Mouse (Mus musculus): ENCODE results near the gene Cfdp1. TPM values are rescaled to one million over a fixed set of nuclear protein-coding genes. Genes with fewer than 3 reads are reported as not detected.
"Not testable (repeated sequence)": the region's sequence is repeated elsewhere in the genome, so short reads cannot be mapped to it uniquely, and the experiment has no call there.

The Cfdp1 gene
- polyA plus RNA-seq, 1 experiment from 2014 or later: 217 TPM

- not testable (repeated sequence) for H3K9me3 ChIP-seq (replicated peaks); H3K27me3 ChIP-seq; H3K27ac ChIP-seq (replicated peaks); H3K36me3 ChIP-seq; ATAC-seq (ENCODE audit: insufficient number of reproducible peaks, low FRiP score, low TSS enrichment, low read depth)
- Histone ChIP-seq H3K9ac (peak overlapping the region; percentile 83), H3K4me3 (replicated peaks) (peak overlapping the region; percentile 90), H3K4me2 (replicated peaks) (peak overlapping the region; percentile 71), H3K4me1 (peaks cover 20% of the 10 kb centered on the region)
- WGBS: 47% methylated on average over 11 of the region's 12 CpGs
These were observed 872 bp downstream of the Cfdp1 start for GRCm38 (mm10) chr8:111853219-111853618.

- H3K9ac ChIP-seq: no peak overlapping the region
- H3K4me3 ChIP-seq (replicated peaks): no peak overlapping the region
- peaks cover 26% of the 10 kb centered on the region for H3K36me3 ChIP-seq
- ATAC-seq (ENCODE audit: insufficient number of reproducible peaks, low FRiP score, low TSS enrichment, low read depth): no peak
- 0 out of 2 replicates have a peak, but pooled peaks cover 8% of the 10 kb centered on the region for H3K4me1 ChIP-seq
- H3K27me3 ChIP-seq: no peaks in the 10 kb centered on the region
- no peak overlapping the region for H3K27ac ChIP-seq (replicated peaks)
- 91% methylated on average over 6 of the region's 6 CpGs for WGBS
- no peak overlapping the region for H3K4me2 ChIP-seq (replicated peaks)
- H3K9me3 ChIP-seq (replicated peaks): no peaks in the 10 kb centered on the region
These were observed 7.3 kb downstream of the Cfdp1 start for GRCm38 (mm10) chr8:111846746-111847145.

GRCm38 (mm10) chr8:111835540-111835939, 18.6 kb downstream of the Cfdp1 start:
- peaks cover 13% of the 10 kb centered on the region; the same call in 1 of the 2 replicates for H3K4me1 ChIP-seq
- ATAC-seq (ENCODE audit: insufficient number of reproducible peaks, low FRiP score, low TSS enrichment, low read depth): no peak
- no peaks in the 10 kb centered on the region for H3K27me3 ChIP-seq
- H3K36me3 ChIP-seq: peaks cover 45% of the 10 kb centered on the region
- 53% methylated on average over 1 of the region's 1 CpGs for WGBS
- H3K9ac ChIP-seq: no peak overlapping the region
- no peak overlapping the region for H3K4me3 ChIP-seq (replicated peaks)
- H3K4me2 ChIP-seq (replicated peaks): no peak overlapping the region
- H3K9me3 ChIP-seq (replicated peaks): no peaks in the 10 kb centered on the region
- no peak overlapping the region for H3K27ac ChIP-seq (replicated peaks)

GRCm38 (mm10) chr8:111834011-111834410, 20.1 kb downstream of the Cfdp1 start:
- no peaks in the 10 kb centered on the region for H3K9me3 ChIP-seq (replicated peaks)
- ATAC-seq (ENCODE audit: insufficient number of reproducible peaks, low FRiP score, low TSS enrichment, low read depth): no peak
- peaks cover 45% of the 10 kb centered on the region for H3K36me3 ChIP-seq
- 37% methylated on average over 6 of the region's 6 CpGs for WGBS
- H3K4me3 ChIP-seq (replicated peaks): no peak overlapping the region
- H3K4me1 ChIP-seq: peaks cover 19% of the 10 kb centered on the region
- no peak overlapping the region for H3K4me2 ChIP-seq (replicated peaks)
- H3K9ac ChIP-seq: no peak overlapping the region
- H3K27ac ChIP-seq (replicated peaks): peak overlapping the region; percentile 35; the same call in 1 of the 2 replicates
- H3K27me3 ChIP-seq: no peaks in the 10 kb centered on the region

GRCm38 (mm10) chr8:111832983-111833382, 21.1 kb downstream of the Cfdp1 start:
- no peak for ATAC-seq (ENCODE audit: insufficient number of reproducible peaks, low FRiP score, low TSS enrichment, low read depth)
- Histone ChIP-seq H3K4me1 (peaks cover 19% of the 10 kb centered on the region), H3K27ac (replicated peaks) (no peak overlapping the region), H3K27me3 (no peaks in the 10 kb centered on the region), H3K9me3 (replicated peaks) (no peaks in the 10 kb centered on the region), H3K36me3 (peaks cover 41% of the 10 kb centered on the region), H3K4me3 (replicated peaks) (no peak overlapping the region), H3K9ac (no peak overlapping the region), H3K4me2 (replicated peaks) (no peak overlapping the region)
- 58% methylated on average over 5 of the region's 5 CpGs for WGBS

GRCm38 (mm10) chr8:111831996-111832395, 22.1 kb downstream of the Cfdp1 start:
- no peak overlapping the region; the same call in 1 of the 2 replicates for H3K27ac ChIP-seq (replicated peaks)
- H3K4me3 ChIP-seq (replicated peaks): no peak overlapping the region
- no peak for ATAC-seq (ENCODE audit: insufficient number of reproducible peaks, low FRiP score, low TSS enrichment, low read depth)
- H3K9ac ChIP-seq: no peak overlapping the region
- no peak overlapping the region for H3K4me2 ChIP-seq (replicated peaks)
- WGBS: 43% methylated on average over 4 of the region's 4 CpGs
- H3K27me3 ChIP-seq: no peaks in the 10 kb centered on the region
- no peaks in the 10 kb centered on the region for H3K9me3 ChIP-seq (replicated peaks)
- peaks cover 19% of the 10 kb centered on the region for H3K4me1 ChIP-seq
- peaks cover 33% of the 10 kb centered on the region; the same call in 1 of the 2 replicates for H3K36me3 ChIP-seq

- 0 out of 2 replicates have a peak, but pooled peaks have one; percentile 43 for ATAC-seq (ENCODE audit: insufficient number of reproducible peaks, low FRiP score, low TSS enrichment, low read depth)
- no peaks in the 10 kb centered on the region for H3K27me3 ChIP-seq
- H3K9me3 ChIP-seq (replicated peaks): no peaks in the 10 kb centered on the region
- no peak overlapping the region for H3K9ac ChIP-seq
- peaks cover 14% of the 10 kb centered on the region for H3K4me1 ChIP-seq
- 48% methylated on average over 6 of the region's 6 CpGs for WGBS
- no peak overlapping the region for H3K4me3 ChIP-seq (replicated peaks)
- no peak overlapping the region for H3K4me2 ChIP-seq (replicated peaks)
- peaks cover 38% of the 10 kb centered on the region; the same call in 1 of the 2 replicates for H3K36me3 ChIP-seq
- peak overlapping the region; percentile 73 for H3K27ac ChIP-seq (replicated peaks)
These were observed 25.5 kb downstream of the Cfdp1 start for GRCm38 (mm10) chr8:111828595-111828994.

GRCm38 (mm10) chr8:111825219-111825618, 28.9 kb downstream of the Cfdp1 start:
- Histone ChIP-seq H3K9ac (no peak overlapping the region), H3K4me1 (peaks cover 5% of the 10 kb centered on the region; the same call in 1 of the 2 replicates), H3K4me2 (replicated peaks) (no peak overlapping the region), H3K27ac (replicated peaks) (no peak overlapping the region), H3K4me3 (replicated peaks) (no peak overlapping the region), H3K27me3 (no peaks in the 10 kb centered on the region), H3K9me3 (replicated peaks) (no peaks in the 10 kb centered on the region), H3K36me3 (peaks cover 45% of the 10 kb centered on the region)
- WGBS: 67% methylated on average over 6 of the region's 6 CpGs
- ATAC-seq (ENCODE audit: insufficient number of reproducible peaks, low FRiP score, low TSS enrichment, low read depth): no peak

- H3K36me3 ChIP-seq: peaks cover 43% of the 10 kb centered on the region
- H3K9ac ChIP-seq: no peak overlapping the region
- H3K27ac ChIP-seq (replicated peaks): no peak overlapping the region
- H3K4me1 ChIP-seq: peaks cover 2% of the 10 kb centered on the region; the same call in 1 of the 2 replicates
- H3K27me3 ChIP-seq: no peaks in the 10 kb centered on the region
- ATAC-seq (ENCODE audit: insufficient number of reproducible peaks, low FRiP score, low TSS enrichment, low read depth): no peak
- no peaks in the 10 kb centered on the region for H3K9me3 ChIP-seq (replicated peaks)
- WGBS: 91% methylated on average over 5 of the region's 5 CpGs
- no peak overlapping the region for H3K4me2 ChIP-seq (replicated peaks)
- no peak overlapping the region for H3K4me3 ChIP-seq (replicated peaks)
These were observed 29.8 kb downstream of the Cfdp1 start for GRCm38 (mm10) chr8:111824334-111824733.

- peaks cover 36% of the 10 kb centered on the region for H3K36me3 ChIP-seq
These were observed 32.9 kb downstream of the Cfdp1 start for GRCm38 (mm10) chr8:111821199-111821598.

GRCm38 (mm10) chr8:111820691-111821090, 33.4 kb downstream of the Cfdp1 start:
- H3K9ac ChIP-seq: no peak overlapping the region
- H3K9me3 ChIP-seq (replicated peaks): no peaks in the 10 kb centered on the region
- H3K4me1 ChIP-seq: 0 out of 2 replicates have a peak, but pooled peaks cover 6% of the 10 kb centered on the region
- H3K4me2 ChIP-seq (replicated peaks): no peak overlapping the region
- no peak overlapping the region for H3K4me3 ChIP-seq (replicated peaks)
- H3K27ac ChIP-seq (replicated peaks): 0 out of 2 replicates have a peak overlapping the region, but pooled peaks have one; percentile 53
- peaks cover 37% of the 10 kb centered on the region for H3K36me3 ChIP-seq
- no peak for ATAC-seq (ENCODE audit: insufficient number of reproducible peaks, low FRiP score, low TSS enrichment, low read depth)
- H3K27me3 ChIP-seq: no peaks in the 10 kb centered on the region
- 74% methylated on average over 4 of the region's 4 CpGs for WGBS

More at GRCm38 (mm10) chr8:111821199-111821598, 32.9 kb downstream of the Cfdp1 start:
- no peak overlapping the region for H3K4me2 ChIP-seq (replicated peaks)
- no peaks in the 10 kb centered on the region for H3K9me3 ChIP-seq (replicated peaks)
- H3K27me3 ChIP-seq: no peaks in the 10 kb centered on the region
- H3K4me3 ChIP-seq (replicated peaks): no peak overlapping the region
- ATAC-seq (ENCODE audit: insufficient number of reproducible peaks, low FRiP score, low TSS enrichment, low read depth): no peak
- H3K4me1 ChIP-seq: 0 out of 2 replicates have a peak, but pooled peaks cover 6% of the 10 kb centered on the region
- 63% methylated on average over 10 of the region's 10 CpGs for WGBS
- no peak overlapping the region for H3K27ac ChIP-seq (replicated peaks)
- no peak overlapping the region for H3K9ac ChIP-seq

GRCm38 (mm10) chr8:111820018-111820417, 34.1 kb downstream of the Cfdp1 start:
- no peak for ATAC-seq (ENCODE audit: insufficient number of reproducible peaks, low FRiP score, low TSS enrichment, low read depth)
- Histone ChIP-seq H3K9ac (no peak overlapping the region), H3K4me1 (0 out of 2 replicates have a peak, but pooled peaks cover 6% of the 10 kb centered on the region), H3K27me3 (no peaks in the 10 kb centered on the region), H3K27ac (replicated peaks) (peak overlapping the region; percentile 53; the same call in 1 of the 2 replicates), H3K4me2 (replicated peaks) (no peak overlapping the region), H3K4me3 (replicated peaks) (no peak overlapping the region), H3K36me3 (peaks cover 38% of the 10 kb centered on the region), H3K9me3 (replicated peaks) (no peaks in the 10 kb centered on the region)
- 80% methylated on average over 12 of the region's 12 CpGs for WGBS

Data from embryonic facial prominence, embryonic 15.5 days (tissue).